8 mouse cellular contexts compared by ENCODE assay signal in the genomic region with DNA sequence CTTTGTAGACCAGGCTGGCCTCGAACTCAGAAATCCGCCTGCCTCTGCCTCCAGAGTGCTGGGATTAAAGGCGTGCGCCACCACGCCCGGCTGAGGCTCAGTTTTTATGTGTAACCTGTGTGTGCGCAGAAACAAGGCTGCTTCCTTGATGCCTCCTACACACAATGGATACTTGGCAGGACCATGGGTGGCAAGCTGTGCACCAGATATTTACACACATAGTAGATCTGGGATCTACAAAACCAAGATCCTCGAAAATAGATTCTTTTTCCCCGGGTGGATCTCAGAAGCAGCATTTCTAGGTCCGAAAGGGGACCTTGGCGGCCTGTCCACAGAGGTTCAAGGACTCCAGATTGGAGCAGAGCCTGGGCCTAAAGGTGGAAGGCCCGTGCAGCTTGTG. TPM values are rescaled to one million over a fixed set of nuclear protein-coding genes. Genes with fewer than 3 reads are reported as not detected.
DNase-seq lines count a peak whose midpoint lies in the region; ATAC-seq and TF ChIP-seq lines count a peak whose summit lies in the region.

No protein-coding gene starts in this region.

- peak overlapping the region; percentile 9; the same call in 1 of the 2 replicates for H3K27ac ChIP-seq in heart, embryonic 13.5 days (replicated peaks)
- H3K27ac ChIP-seq in ES-Bruce4 (ENCODE audit: insufficient read depth, low read length) = peak overlapping the region; percentile 78
- peak overlapping the region; percentile 54; the same call in 1 of the 2 replicates for H3K27ac ChIP-seq in forebrain, embryonic 14.5 days (ENCODE audit: low read depth, low read length)
- peak overlapping the region; percentile 32 for H3K27ac ChIP-seq in macrophage

- peak overlapping the region; percentile 74 for H3K9ac ChIP-seq in heart, embryonic 13.5 days
- H3K9ac ChIP-seq in ES-Bruce4 (ENCODE audit: low read depth, poor library complexity, severe bottlenecking) = peak overlapping the region; percentile 65
- H3K9ac ChIP-seq in forebrain, embryonic 14.5 days (ENCODE audit: low read length) = peak overlapping the region; percentile 54; the same call in 1 of the 2 replicates

- TF ChIP-seq EP300 in ES-Bruce4 (IDR thresholded peaks at IDR 0.05; ENCODE audit: insufficient read depth, low read depth, low read length) = no peak

- peak overlapping the region; percentile 100 for H3K4me2 ChIP-seq in heart, embryonic 13.5 days
- H3K4me2 ChIP-seq in forebrain, embryonic 14.5 days (ENCODE audit: low read length) = peak overlapping the region; percentile 99

- H3K4me3 ChIP-seq in heart, embryonic 13.5 days = peak overlapping the region; percentile 86
- H3K4me3 ChIP-seq in ES-Bruce4 (ENCODE audit: low read depth, low read length) (peak overlapping the region; percentile 84), macrophage (ENCODE audit: inconsistent target) (peak overlapping the region; percentile 23; the same call in 1 of the 2 replicates)
- peak overlapping the region; percentile 81 for H3K4me3 ChIP-seq in forebrain, embryonic 14.5 days (ENCODE audit: low read depth, low read length)

- no peak for TF ChIP-seq POLR2A in ES-Bruce4 (IDR thresholded peaks at IDR 0.05; ENCODE audit: insufficient read depth, low read length)

- no peaks in the 10 kb centered on the region for H3K9me3 ChIP-seq in heart, embryonic 13.5 days
- no peaks in the 10 kb centered on the region for H3K9me3 ChIP-seq in ES-Bruce4 (replicated peaks; ENCODE audit: control insufficient read depth, insufficient read depth, low read length, poor library complexity, severe bottlenecking)
- H3K9me3 ChIP-seq in forebrain, embryonic 14.5 days (replicated peaks; ENCODE audit: control insufficient read depth, low read length) = no peaks in the 10 kb centered on the region

- DNase-seq in heart, postnatal 10 days = no peak
- no peak for DNase-seq in forebrain, embryonic 14.5 days (ENCODE audit: low spot score)
- no peak for DNase-seq in right cerebral cortex, adult 18-20 months
- no peak for DNase-seq in kidney, postnatal 36 days

- peaks cover 47% of the 10 kb centered on the region for H3K4me1 ChIP-seq in heart, embryonic 13.5 days
- peaks cover 5% of the 10 kb centered on the region for H3K4me1 ChIP-seq in ES-Bruce4 (ENCODE audit: control insufficient read depth, insufficient read depth, low read length)
- H3K4me1 ChIP-seq in forebrain, embryonic 14.5 days (ENCODE audit: control insufficient read depth, insufficient read depth, low read length) = peaks cover 35% of the 10 kb centered on the region

- intact Hi-C loops in heart, postnatal 10 days (cut with DNase I) = no loop called here

- no peaks in the 10 kb centered on the region for H3K36me3 ChIP-seq in heart, embryonic 13.5 days
- no peaks in the 10 kb centered on the region for H3K36me3 ChIP-seq in ES-Bruce4 (ENCODE audit: control insufficient read depth, insufficient read depth, low read length, poor library complexity, severe bottlenecking)
- H3K36me3 ChIP-seq in forebrain, embryonic 14.5 days (ENCODE audit: control insufficient read depth, insufficient read depth, low read length) = no peaks in the 10 kb centered on the region
- H3K36me3 ChIP-seq in macrophage (ENCODE audit: inconsistent target) = no peaks in the 10 kb centered on the region

- peaks cover 19% of the 10 kb centered on the region for H3K27me3 ChIP-seq in heart, embryonic 13.5 days (replicated peaks)
- H3K27me3 ChIP-seq in ES-Bruce4 (ENCODE audit: control insufficient read depth, insufficient read depth, low read length, poor library complexity, severe bottlenecking) = no peaks in the 10 kb centered on the region
- H3K27me3 ChIP-seq in forebrain, embryonic 14.5 days (replicated peaks; ENCODE audit: control insufficient read depth, insufficient read depth, low read length) = peaks cover 13% of the 10 kb centered on the region

- 41% methylated on average over 12 of the region's 12 CpGs for WGBS in heart, embryonic 13.5 days
- WGBS in forebrain, embryonic 14.5 days = 48% methylated on average over 12 of the region's 12 CpGs
- 53% methylated on average over 10 of the region's 12 CpGs for WGBS in macrophage (ENCODE audit: missing documents)

- 0 out of 2 replicates have a peak, but pooled peaks have one; percentile 3 for ATAC-seq in heart, embryonic 13.5 days (ENCODE audit: extremely low read depth, insufficient number of reproducible peaks, low FRiP score, low TSS enrichment)
- no peak for ATAC-seq in forebrain, embryonic 14.5 days
- no peak for ATAC-seq in cerebellum, adult (ENCODE audit: insufficient number of reproducible peaks, low FRiP score, low TSS enrichment)

- no peak for TF ChIP-seq CTCF in ES-Bruce4 (IDR thresholded peaks at IDR 0.05; ENCODE audit: low read depth, low read length)

- H3K79me2 ChIP-seq in macrophage (ENCODE audit: inconsistent target) = peaks cover 35% of the 10 kb centered on the region; the same call in 1 of the 2 replicates

RNA-seq across cellular contexts. Expression of gene Tprn, which starts 0.5 kb away (rescaled TPM):
- polyA plus RNA-seq in heart, embryonic 13.5 days (2015; fragmentation: Nextera tagmentation; extraction: Ambion mirVana) = 3.5 and 4.3 TPM in 2 replicates
- total RNA-seq in heart, postnatal 10 days (2021) = 1 to 10 TPM; 5.0 to 7.5 TPM
- polyA plus RNA-seq in ES-Bruce4 (2011; ENCODE audit: insufficient read depth, insufficient read length, low read depth, missing spikeins) (12.3 and 16.9 TPM in 2 replicates), macrophage (2018) (6.1 to 7.8 TPM (median 6.6 TPM) in 3 replicates)
- polyA plus RNA-seq in forebrain, embryonic 14.5 days (2014; fragmentation: Nextera tagmentation; extraction: Ambion mirVana) = 6.6 and 9.9 TPM in 2 replicates
- total RNA-seq in macrophage (2018; cell fraction: chromatin; rRNA removed) = 1 to 10 TPM; 1.0 to 7.0 (median 3.7) TPM
- total RNA-seq in macrophage (2018; cell fraction: cytosol; rRNA removed) = 1 to 10 TPM; 2.5 to 8.7 (median 5.7) TPM
- total RNA-seq in macrophage (2018; cell fraction: nucleus; rRNA removed) = 1 to 10 TPM; 1.9 to 8.1 (median 3.5) TPM

RNA-seq across cellular contexts. Expression of gene Tmem203, which starts 6.6 kb away (rescaled TPM):
- 15.5 and 15.9 TPM in 2 replicates for polyA plus RNA-seq in heart, embryonic 13.5 days (2015; fragmentation: Nextera tagmentation; extraction: Ambion mirVana)
- total RNA-seq in heart, postnatal 10 days (2021) = 10 to 100 TPM; 16.4 to 18.2 TPM
- polyA plus RNA-seq in ES-Bruce4 (2011; ENCODE audit: insufficient read depth, insufficient read length, low read depth, missing spikeins) (7.6 and 7.7 TPM in 2 replicates), macrophage (2018) (5.9 to 17.1 TPM (median 12.4 TPM) in 3 replicates)
- polyA plus RNA-seq in forebrain, embryonic 14.5 days (2014; fragmentation: Nextera tagmentation; extraction: Ambion mirVana) = 14.7 and 17.4 TPM in 2 replicates
- total RNA-seq in macrophage (2018; cell fraction: chromatin; rRNA removed) = 10 to 100 TPM in 4 of 26 experiments, 1 to 10 TPM in 19, not detected in 3; 1.2 to 20.3 (median 4.7) TPM
- 10 to 100 TPM in 24 of 26 experiments, 1 to 10 TPM in 2; 8.7 to 19.6 (median 14.8) TPM for total RNA-seq in macrophage (2018; cell fraction: cytosol; rRNA removed)
- total RNA-seq in macrophage (2018; cell fraction: nucleus; rRNA removed) = 10 to 100 TPM in 17 of 26 experiments, 1 to 10 TPM in 9; 3.2 to 32.6 (median 12.8) TPM

RNA-seq across cellular contexts. Expression of gene Ssna1, which starts 10.4 kb away (rescaled TPM):
- 144 and 158 TPM in 2 replicates for polyA plus RNA-seq in heart, embryonic 13.5 days (2015; fragmentation: Nextera tagmentation; extraction: Ambion mirVana)
- 10 to 100 TPM; 49.4 to 55.2 TPM for total RNA-seq in heart, postnatal 10 days (2021)
- polyA plus RNA-seq in ES-Bruce4 (2011; ENCODE audit: insufficient read depth, insufficient read length, low read depth, missing spikeins) (47.4 and 49.1 TPM in 2 replicates), macrophage (2018) (26.0 to 60.7 TPM (median 55.7 TPM) in 3 replicates)
- 258 and 281 TPM in 2 replicates for polyA plus RNA-seq in forebrain, embryonic 14.5 days (2014; fragmentation: Nextera tagmentation; extraction: Ambion mirVana)
- total RNA-seq in macrophage (2018; cell fraction: chromatin; rRNA removed) = 10 to 100 TPM in 17 of 26 experiments, 1 to 10 TPM in 9; 1.4 to 40.9 (median 14.4) TPM
- 10 to 100 TPM; 24.4 to 47.4 (median 37.5) TPM for total RNA-seq in macrophage (2018; cell fraction: cytosol; rRNA removed)
- 10 to 100 TPM in 20 of 26 experiments, 1 to 10 TPM in 6; 5.7 to 40.4 (median 18.4) TPM for total RNA-seq in macrophage (2018; cell fraction: nucleus; rRNA removed)

RNA-seq across cellular contexts. Expression of gene Anapc2, which starts 10.4 kb away (rescaled TPM):
- 77.3 and 82.5 TPM in 2 replicates for polyA plus RNA-seq in heart, embryonic 13.5 days (2015; fragmentation: Nextera tagmentation; extraction: Ambion mirVana)
- 10 to 100 TPM; 48.6 to 54.0 TPM for total RNA-seq in heart, postnatal 10 days (2021)
- polyA plus RNA-seq in ES-Bruce4 (2011; ENCODE audit: insufficient read depth, insufficient read length, low read depth, missing spikeins) (72.4 and 76.0 TPM in 2 replicates), macrophage (2018) (51.0 to 59.8 TPM (median 54.1 TPM) in 3 replicates)
- 105 and 123 TPM in 2 replicates for polyA plus RNA-seq in forebrain, embryonic 14.5 days (2014; fragmentation: Nextera tagmentation; extraction: Ambion mirVana)
- 100 to 1,000 TPM in 13 of 26 experiments, 10 to 100 TPM in 13; 59.0 to 173 (median 103) TPM for total RNA-seq in macrophage (2018; cell fraction: chromatin; rRNA removed)
- 10 to 100 TPM; 29.0 to 67.6 (median 44.8) TPM for total RNA-seq in macrophage (2018; cell fraction: cytosol; rRNA removed)
- 100 to 1,000 TPM in 5 of 26 experiments, 10 to 100 TPM in 21; 44.8 to 137 (median 73.1) TPM for total RNA-seq in macrophage (2018; cell fraction: nucleus; rRNA removed)

RNA-seq across cellular contexts. Expression of gene AL732309.1, which starts 15.2 kb away (rescaled TPM):
- 2.1 and 2.9 TPM in 2 replicates for polyA plus RNA-seq in heart, embryonic 13.5 days (2015; fragmentation: Nextera tagmentation; extraction: Ambion mirVana)
- 1 to 10 TPM; 1.4 to 1.7 TPM for total RNA-seq in heart, postnatal 10 days (2021)
- not detected in 2 replicates for polyA plus RNA-seq in ES-Bruce4 (2011; ENCODE audit: insufficient read depth, insufficient read length, low read depth, missing spikeins)
- 4.7 and 6.0 TPM in 2 replicates for polyA plus RNA-seq in forebrain, embryonic 14.5 days (2014; fragmentation: Nextera tagmentation; extraction: Ambion mirVana)
- total RNA-seq in macrophage (2018; cell fraction: chromatin; rRNA removed) = 10 to 100 TPM in 18 of 26 experiments, 1 to 10 TPM in 8; 2.8 to 21.5 (median 12.8) TPM
- total RNA-seq in macrophage (2018; cell fraction: cytosol; rRNA removed) = 1 to 10 TPM in 23 of 26 experiments, under 1 TPM in 3; 0.57 to 5.4 (median 2.2) TPM
- 10 to 100 TPM in 16 of 26 experiments, 1 to 10 TPM in 10; 2.1 to 25.2 (median 11.1) TPM for total RNA-seq in macrophage (2018; cell fraction: nucleus; rRNA removed)
- polyA plus RNA-seq in macrophage (2018) = 3.0 to 6.1 TPM (median 4.7 TPM) in 3 replicates

Comparison
In these comparisons a context has a peak if more than half of its experiments do, and no peak if none do; other contexts are left out.
1. H3K27ac ChIP-seq: peak in every context shown above with its lines; median percentile 78 in ES-Bruce4; 54 in forebrain, embryonic 14.5 days; 32 in macrophage; 9 in heart, embryonic 13.5 days.
2. H3K4me3 ChIP-seq: peak in every context shown above with its lines; median percentile 86 in heart, embryonic 13.5 days; 84 in ES-Bruce4; 81 in forebrain, embryonic 14.5 days; 23 in macrophage.